Mouse (Mus musculus): ENCODE data around the gene Hist1h2bm.

GRCm38 (mm10) chr13:21697811-21698210, 24.0 kb upstream of the Hist1h2bm start, which contains the start of gene Olfr1359:
- TF ChIP-seq CTCF (IDR thresholded peaks at IDR 0.05; ENCODE audit: extremely low read depth, insufficient read length, insufficient replicate concordance, low read depth, low read length) (no peak), POLR2A (IDR thresholded peaks at IDR 0.05; ENCODE audit: low read depth, low read length) (no peak)

Measured in small intestine, adult 2 months (tissue).